8 mouse cellular contexts compared by ENCODE assay signal in genomic region chr12:8498148-8498571, GRCm38 (mm10). TPM values are rescaled to one million over a fixed set of nuclear protein-coding genes. Genes with fewer than 3 reads are reported as not detected.
DNase-seq lines count a peak whose midpoint lies in the region; ATAC-seq and TF ChIP-seq lines count a peak whose summit lies in the region.

No protein-coding gene starts in this region.

- H3K9ac ChIP-seq in lung, embryonic 16.5 days (ENCODE audit: low read length) = peak overlapping the region; percentile 97
- H3K9ac ChIP-seq in heart, embryonic 16.5 days (ENCODE audit: low read length) = peak overlapping the region; percentile 100

- H3K79me2 ChIP-seq in myocyte (ENCODE audit: control insufficient read depth, insufficient read depth) = peaks cover 35% of the 10 kb centered on the region

- H3K27ac ChIP-seq in lung, embryonic 16.5 days (ENCODE audit: low read length) = peak overlapping the region; percentile 99
- H3K27ac ChIP-seq in heart, embryonic 16.5 days (ENCODE audit: low read length) = peak overlapping the region; percentile 100
- peak overlapping the region; percentile 100 for H3K27ac ChIP-seq in layer of hippocampus, adult 2 months

- no peak for ATAC-seq in lung, embryonic 16.5 days (ENCODE audit: low read depth)
- no peak for ATAC-seq in heart, embryonic 16.5 days (replicated peaks; ENCODE audit: extremely low read depth, insufficient read depth, low FRiP score)

- no peak for TF ChIP-seq CTCF in layer of hippocampus, adult 2 months (conservative IDR thresholded peaks at IDR 0.05)

- H3K4me2 ChIP-seq in lung, embryonic 16.5 days (ENCODE audit: low read depth, low read length) = peak overlapping the region; percentile 78
- peak overlapping the region; percentile 85 for H3K4me2 ChIP-seq in heart, embryonic 16.5 days (ENCODE audit: low read depth, low read length)
- peak overlapping the region; percentile 76 for H3K4me2 ChIP-seq in myocyte (ENCODE audit: low read depth)

- TF ChIP-seq POLR2A in myocyte (IDR thresholded peaks at IDR 0.05; ENCODE audit: insufficient read length, low read depth) = peak; percentile 48

- 6% methylated on average over 8 of the region's 8 CpGs for WGBS in lung, embryonic 16.5 days
- WGBS in heart, embryonic 16.5 days = 8% methylated on average over 8 of the region's 8 CpGs

- DNase-seq in lung, postnatal 25 days (ENCODE audit: low spot score) = no peak
- peak; percentile 70 for DNase-seq in cerebellum, adult 9-11 months
- DNase-seq in layer of hippocampus, adult 2 months (ENCODE audit: low spot score in 2 of 2) = peak; percentile 41 to 47
- DNase-seq in ovary, adult 18-20 months (ENCODE audit: low spot score) = no peak
- DNase-seq in urinary bladder, postnatal 4 days (ENCODE audit: low spot score in 2 of 2) = no peak

- no peaks in the 10 kb centered on the region for H3K9me3 ChIP-seq in lung, embryonic 16.5 days (ENCODE audit: control insufficient read depth, low read length)
- no peaks in the 10 kb centered on the region for H3K9me3 ChIP-seq in heart, embryonic 16.5 days (replicated peaks; ENCODE audit: control insufficient read depth, low read length)

- H3K4me1 ChIP-seq in lung, embryonic 16.5 days (replicated peaks; ENCODE audit: control insufficient read depth, insufficient read depth, low read length) = peaks cover 30% of the 10 kb centered on the region
- H3K4me1 ChIP-seq in heart, embryonic 16.5 days (ENCODE audit: control insufficient read depth, insufficient read depth, low read length) = peaks cover 38% of the 10 kb centered on the region

- no peaks in the 10 kb centered on the region for H3K36me3 ChIP-seq in lung, embryonic 16.5 days (ENCODE audit: control insufficient read depth, insufficient read depth, low read length)
- H3K36me3 ChIP-seq in heart, embryonic 16.5 days (ENCODE audit: control insufficient read depth, insufficient read depth) = no peaks in the 10 kb centered on the region
- H3K36me3 ChIP-seq in myocyte (ENCODE audit: control insufficient read depth, insufficient read depth) = no peaks in the 10 kb centered on the region

- H3ac ChIP-seq in myocyte (ENCODE audit: control insufficient read depth, insufficient read length) = peak overlapping the region; percentile 91

- H3K4me3 ChIP-seq in lung, embryonic 16.5 days (ENCODE audit: low read length) = peak overlapping the region; percentile 75
- H3K4me3 ChIP-seq in heart, embryonic 16.5 days (ENCODE audit: low read length) = peak overlapping the region; percentile 90
- peak overlapping the region; percentile 100 for H3K4me3 ChIP-seq in layer of hippocampus, adult 2 months
- peak overlapping the region; percentile 100 for H3K4me3 ChIP-seq in myocyte

- H3K27me3 ChIP-seq in lung, embryonic 16.5 days (ENCODE audit: control insufficient read depth, insufficient read depth, low read depth, low read length) = no peaks in the 10 kb centered on the region
- no peaks in the 10 kb centered on the region for H3K27me3 ChIP-seq in heart, embryonic 16.5 days (ENCODE audit: control insufficient read depth, insufficient read depth, low read length)
- no peaks in the 10 kb centered on the region for H3K27me3 ChIP-seq in myocyte (ENCODE audit: control insufficient read depth, insufficient read depth, insufficient read length)

TF ChIP-seq in myocyte, 11 proteins besides CTCF, POLR2A, EP300 and RAD21:
- TF ChIP-seq POLR2AphosphoS2 (IDR thresholded peaks at IDR 0.05; ENCODE audit: insufficient read length, low read depth) (peak; percentile 87), MYOG (IDR thresholded peaks at IDR 0.05; ENCODE audit: control insufficient read depth in 1 of 3, insufficient read depth in 1 of 3, insufficient read length in 2 of 3, low read depth in 2 of 3) (no peak)

RNA-seq across cellular contexts. Expression of gene Rhob, which starts 1.6 kb away (rescaled TPM):
- polyA plus RNA-seq in lung, embryonic 16.5 days (2015; fragmentation: Nextera tagmentation; extraction: Ambion mirVana) = 47.8 and 49.2 TPM in 2 replicates
- polyA plus RNA-seq in heart, embryonic 16.5 days (2015; fragmentation: Nextera tagmentation; extraction: Ambion mirVana) = 38.5 and 39.3 TPM in 2 replicates
- total RNA-seq in layer of hippocampus, adult 2 months (2021) = 100 to 1,000 TPM; 359 to 361 TPM
- polyA plus RNA-seq in myocyte (2012; fragmentation: generic; extraction: Trizol) = 415 TPM

Comparison
In these comparisons a context has a peak if more than half of its experiments do, and no peak if none do; other contexts are left out.
1. DNase-seq: peak in cerebellum, adult 9-11 months (single experiment) and layer of hippocampus, adult 2 months (2 of 2); none in lung, postnatal 25 days (single experiment), ovary, adult 18-20 months (single experiment) and urinary bladder, postnatal 4 days (0 of 2).
2. Peak in every context shown above with its lines, with median percentiles within 50 percentile points of each other: H3K27ac ChIP-seq, H3K4me2 ChIP-seq and H3K4me3 ChIP-seq.